Mouse (Mus musculus) forelimb bud, embryonic 11.5 days (tissue): ENCODE data around the gene F7.
"Not testable (repeated sequence)": the region's sequence is repeated elsewhere in the genome, so short reads cannot be mapped to it uniquely, and the experiment has no call there.

Experiments
- DNase-seq: peaks from one replicate; pipeline ENCODE4 v3.0.0-alpha.2; 2012; ENCODE audit warnings: low read depth, low spot score

F7 gene

GRCm38 (mm10) chr8:13028482-13028881 is 2.6 kb downstream of the F7 start:
- no peak for DNase-seq

GRCm38 (mm10) chr8:13036346-13036812 is 10.5 kb downstream of the F7 start:
- no peak for DNase-seq

GRCm38 (mm10) chr8:13037015-13037414 is 11.2 kb downstream of the F7 start, which contains the start of gene F10:
Gene F10, plus strand, starts transcription at chr8:13037308.
- DNase-seq: no peak

- DNase-seq: no peak
These were observed 11.7 kb downstream of the F7 start for GRCm38 (mm10) chr8:13037569-13037968.

- DNase-seq: no peak
These were observed 13.2 kb downstream of the F7 start for GRCm38 (mm10) chr8:13039054-13039453.

GRCm38 (mm10) chr8:13041459-13041858 is 15.6 kb downstream of the F7 start:
- DNase-seq: no peak

- no peak for DNase-seq
These were observed 21.8 kb downstream of the F7 start for GRCm38 (mm10) chr8:13047652-13048051.

- DNase-seq: no peak
These were observed 24.7 kb downstream of the F7 start for GRCm38 (mm10) chr8:13050550-13050949.

- no peak for DNase-seq
These were observed 31.5 kb downstream of the F7 start for GRCm38 (mm10) chr8:13057351-13057750.

- DNase-seq: no peak
These were observed 34.8 kb downstream of the F7 start, which contains the start of gene Proz for GRCm38 (mm10) chr8:13060441-13061150. Gene Proz, plus strand, starts transcription at chr8:13060914.

- no peak for DNase-seq
These were observed 37.3 kb downstream of the F7 start for GRCm38 (mm10) chr8:13063112-13063511.

- DNase-seq: no peak
These were observed 47.4 kb downstream of the F7 start for GRCm38 (mm10) chr8:13073255-13073654.

- DNase-seq: no peak
These were observed 49.2 kb downstream of the F7 start for GRCm38 (mm10) chr8:13075044-13075443.

- DNase-seq: not testable (repeated sequence)
These were observed 49.7 kb downstream of the F7 start for GRCm38 (mm10) chr8:13075579-13075978.

- no peak for DNase-seq
These were observed 51.7 kb downstream of the F7 start for GRCm38 (mm10) chr8:13077542-13077941.
